In the genomic region with DNA sequence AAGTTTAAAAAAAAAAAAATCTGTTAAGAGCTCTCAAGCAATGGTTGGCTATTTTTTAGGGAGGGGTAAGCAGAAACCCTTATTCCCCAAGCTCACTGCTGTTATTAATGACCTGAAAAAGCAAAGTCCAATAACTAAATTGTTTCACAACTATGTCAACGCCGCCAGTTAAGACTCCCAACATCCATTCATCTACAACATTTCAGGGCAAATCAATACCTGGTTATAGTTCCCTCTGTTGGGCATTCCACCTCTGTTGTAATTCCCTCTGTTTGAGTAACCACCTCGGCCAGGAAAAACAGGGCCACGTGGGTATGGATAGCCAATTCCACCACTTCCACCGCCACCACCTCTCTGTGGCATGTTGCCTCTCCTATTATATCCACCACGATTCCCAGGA, we compare ENCODE assay signal across 23 mouse cellular contexts. TPM values are rescaled to one million over a fixed set of nuclear protein-coding genes. Genes with fewer than 3 reads are reported as not detected.
DNase-seq lines count a peak whose midpoint lies in the region; ATAC-seq and TF ChIP-seq lines count a peak whose summit lies in the region.
"Had no signal": no experiment of that assay in that cellular context is flagged by ENCODE, and none has a peak within 500 bp of the region (broad histone marks: within the 10 kb centered on the region; RNA-seq: fewer than 3 reads in every experiment).

No protein-coding gene starts in this region.

- no peak overlapping the region for H3K27ac ChIP-seq in intestine, embryonic 16.5 days (ENCODE audit: low read length)
- peak overlapping the region; percentile 82 for H3K27ac ChIP-seq in liver, postnatal 0 days (ENCODE audit: low read depth)
- H3K27ac ChIP-seq: embryonic facial prominence, embryonic 10.5 days; forebrain, embryonic 15.5 days; heart, adult 2 months; heart, embryonic 13.5 days; hindbrain, embryonic 12.5 days; kidney, embryonic 15.5 days; midbrain, embryonic 15.5 days; neural tube, embryonic 12.5 days had no signal

- no peaks in the 10 kb centered on the region for H3K9me3 ChIP-seq in intestine, embryonic 16.5 days (ENCODE audit: control insufficient read depth, low read length)
- H3K9me3 ChIP-seq in liver, postnatal 0 days (ENCODE audit: low read length), result no peaks in the 10 kb centered on the region
- H3K9me3 ChIP-seq: embryonic facial prominence, embryonic 10.5 days; forebrain, embryonic 15.5 days; heart, embryonic 13.5 days; hindbrain, embryonic 12.5 days; kidney, embryonic 15.5 days; midbrain, embryonic 15.5 days; neural tube, embryonic 12.5 days had no signal

- peak; percentile 77 for TF ChIP-seq EP300 in liver, postnatal 0 days (IDR thresholded peaks at IDR 0.05; ENCODE audit: low read depth)

- peaks cover 23% of the 10 kb centered on the region for H3K4me1 ChIP-seq in intestine, embryonic 16.5 days (ENCODE audit: control insufficient read depth, insufficient read depth, low read length)
- H3K4me1 ChIP-seq in liver, postnatal 0 days (ENCODE audit: insufficient read depth), result peaks cover 17% of the 10 kb centered on the region

- WGBS in intestine, embryonic 16.5 days, result 51% methylated on average over 6 of the region's 6 CpGs
- 50% methylated on average over 6 of the region's 6 CpGs for WGBS in liver, postnatal 0 days (ENCODE audit: insufficient replicate concordance)

- DNase-seq in cerebellum, adult 9-10 months, result peak; percentile 10
- DNase-seq in ZHBTc4 (ENCODE audit: low read depth, low spot score), result peak; percentile 37
- peak; percentile 59 for DNase-seq in liver, postnatal 0 days
- DNase-seq in right cerebral cortex, adult 18-20 months, result no peak
- no peak for DNase-seq in urinary bladder, postnatal 4 days (ENCODE audit: low spot score in 2 of 2)
- DNase-seq: adrenal gland, adult 2 months; cerebellum, adult 11 months; cerebellum, postnatal 10 days; gastrocnemius, postnatal 10 days; heart, adult 2 months; heart, postnatal 14 days; kidney, postnatal 4 days; thymus, adult 2 months had no signal

- TF ChIP-seq CTCF in liver, postnatal 0 days (IDR thresholded peaks at IDR 0.05; ENCODE audit: low read depth), result no peak

- peaks cover 9% of the 10 kb centered on the region for H3K36me3 ChIP-seq in intestine, embryonic 16.5 days (ENCODE audit: control insufficient read depth, insufficient read depth, low read length)
- H3K36me3 ChIP-seq in liver, postnatal 0 days (replicated peaks; ENCODE audit: insufficient read depth, low read length), result peaks cover 88% of the 10 kb centered on the region

- no peak overlapping the region for H3K4me3 ChIP-seq in intestine, embryonic 16.5 days (ENCODE audit: low read length)
- no peak overlapping the region for H3K4me3 ChIP-seq in liver, postnatal 0 days (ENCODE audit: low read depth, low read length)
- H3K4me3 ChIP-seq: embryonic facial prominence, embryonic 10.5 days; forebrain, embryonic 15.5 days; heart, adult 2 months; heart, embryonic 13.5 days; hindbrain, embryonic 12.5 days; kidney, embryonic 15.5 days; midbrain, embryonic 15.5 days; neural tube, embryonic 12.5 days had no signal

- no peaks in the 10 kb centered on the region for H3K27me3 ChIP-seq in intestine, embryonic 16.5 days (replicated peaks; ENCODE audit: control insufficient read depth, insufficient read depth, low read length)
- H3K27me3 ChIP-seq in liver, postnatal 0 days (ENCODE audit: insufficient read depth, low read length), result no peaks in the 10 kb centered on the region
- H3K27me3 ChIP-seq: forebrain, embryonic 15.5 days; heart, embryonic 13.5 days; hindbrain, embryonic 12.5 days; kidney, embryonic 15.5 days; midbrain, embryonic 15.5 days; neural tube, embryonic 12.5 days had no signal

- no peak for ATAC-seq in cerebellum, adult (ENCODE audit: insufficient number of reproducible peaks, low FRiP score, low TSS enrichment)
- peak; percentile 63 for ATAC-seq in intestine, embryonic 16.5 days
- peak; percentile 93 for ATAC-seq in liver, postnatal 0 days
- ATAC-seq: CD4-positive, CD25-positive, alpha-beta regulatory T cell, adult 4 months; forebrain, embryonic 15.5 days; midbrain, embryonic 15.5 days had no signal

- H3K4me2 ChIP-seq in intestine, embryonic 16.5 days (ENCODE audit: low read depth, low read length), result no peak overlapping the region
- H3K4me2 ChIP-seq in liver, postnatal 0 days (ENCODE audit: low read depth, low read length), result no peak overlapping the region
- H3K4me2 ChIP-seq: forebrain, embryonic 15.5 days; heart, embryonic 13.5 days; hindbrain, embryonic 12.5 days; kidney, embryonic 15.5 days; midbrain, embryonic 15.5 days; neural tube, embryonic 12.5 days had no signal

- H3K9ac ChIP-seq in intestine, embryonic 16.5 days (ENCODE audit: low read depth, low read length), result no peak overlapping the region
- H3K9ac ChIP-seq in liver, postnatal 0 days (replicated peaks), result no peak overlapping the region
- H3K9ac ChIP-seq: forebrain, embryonic 15.5 days; heart, embryonic 13.5 days; hindbrain, embryonic 12.5 days; kidney, embryonic 15.5 days; midbrain, embryonic 15.5 days; neural tube, embryonic 12.5 days had no signal

RNA-seq across cellular contexts. Expression of a gene that starts 7.7 kb away (rescaled TPM):
- polyA plus RNA-seq in intestine, embryonic 16.5 days (2015; fragmentation: Nextera tagmentation; extraction: Ambion mirVana), result 137 and 155 TPM in 2 replicates
- polyA plus RNA-seq in liver, postnatal 0 days (2015; fragmentation: Nextera tagmentation; extraction: Ambion mirVana), result 106 and 132 TPM in 2 replicates

RNA-seq across cellular contexts. Expression of a gene that starts 11.0 kb away (rescaled TPM):
- 136 and 142 TPM in 2 replicates for polyA plus RNA-seq in intestine, embryonic 16.5 days (2015; fragmentation: Nextera tagmentation; extraction: Ambion mirVana)
- 98.3 and 109 TPM in 2 replicates for polyA plus RNA-seq in liver, postnatal 0 days (2015; fragmentation: Nextera tagmentation; extraction: Ambion mirVana)

Comparison
In these comparisons a context has a peak if more than half of its experiments do, and no peak if none do; other contexts are left out.
1. DNase-seq: peak in cerebellum, adult 9-10 months (single experiment), ZHBTc4 (single experiment) and liver, postnatal 0 days (single experiment); none in right cerebral cortex, adult 18-20 months (single experiment) and urinary bladder, postnatal 4 days (0 of 2).